In genomic region chr4:154416728-154417127, GRCm38 (mm10) we compare ENCODE assay signal across 23 mouse cellular contexts.
A peak's percentile ranks its signal among the peaks of the same experiment; 100 is the strongest.
DNase-seq lines count a peak whose midpoint lies in the region; ATAC-seq and TF ChIP-seq lines count a peak whose summit lies in the region.
"Had no signal": no experiment of that assay in that cellular context is flagged by ENCODE, and none has a peak within 500 bp of the region (broad histone marks: within the 10 kb centered on the region; RNA-seq: fewer than 3 reads in every experiment).

No protein-coding gene starts in this region.

- TF ChIP-seq CTCF in kidney, postnatal 0 days (IDR thresholded peaks at IDR 0.05; ENCODE audit: low read depth) = peak; percentile 40
- no peak for TF ChIP-seq CTCF in layer of hippocampus, adult 2 months (conservative IDR thresholded peaks at IDR 0.05)

- peaks cover 5% of the 10 kb centered on the region; the same call in 1 of the 2 replicates for H3K9me3 ChIP-seq in forebrain, embryonic 13.5 days (replicated peaks)
- H3K9me3 ChIP-seq in forebrain, embryonic 11.5 days (ENCODE audit: control insufficient read depth, low read length) = no peaks in the 10 kb centered on the region; the same call in 1 of the 2 replicates
- H3K9me3 ChIP-seq in kidney, postnatal 0 days (replicated peaks; ENCODE audit: low read length) = no peaks in the 10 kb centered on the region
- no peaks in the 10 kb centered on the region for H3K9me3 ChIP-seq in kidney, embryonic 15.5 days (replicated peaks)
- H3K9me3 ChIP-seq in limb, embryonic 11.5 days (ENCODE audit: control insufficient read depth, low read length) = peaks cover 4% of the 10 kb centered on the region; the same call in 1 of the 2 replicates
- H3K9me3 ChIP-seq: embryonic facial prominence, embryonic 15.5 days had no signal

- ATAC-seq in forebrain, embryonic 13.5 days = no peak
- ATAC-seq in forebrain, embryonic 11.5 days (replicated peaks; ENCODE audit: low FRiP score) = no peak
- peak; percentile 34; the same call in 1 of the 2 replicates for ATAC-seq in kidney, postnatal 0 days (replicated peaks; ENCODE audit: low FRiP score, low read depth)
- no peak for ATAC-seq in kidney, embryonic 15.5 days (replicated peaks; ENCODE audit: low FRiP score)
- ATAC-seq in limb, embryonic 11.5 days (ENCODE audit: insufficient number of reproducible peaks, low FRiP score, low TSS enrichment, low read depth) = no peak
- ATAC-seq in frontal cortex, adult (ENCODE audit: low TSS enrichment) = no peak
- ATAC-seq: forebrain, embryonic 16.5 days; Patski had no signal

- no peak overlapping the region for H3K4me3 ChIP-seq in forebrain, embryonic 13.5 days
- no peak overlapping the region for H3K4me3 ChIP-seq in forebrain, embryonic 11.5 days (ENCODE audit: low read depth, low read length)
- no peak overlapping the region for H3K4me3 ChIP-seq in kidney, postnatal 0 days (replicated peaks; ENCODE audit: low read depth, low read length)
- H3K4me3 ChIP-seq in kidney, embryonic 15.5 days (replicated peaks) = no peak overlapping the region
- H3K4me3 ChIP-seq in limb, embryonic 11.5 days (ENCODE audit: low read depth, low read length) = no peak overlapping the region
- no peak overlapping the region for H3K4me3 ChIP-seq in layer of hippocampus, adult 2 months
- H3K4me3 ChIP-seq: embryonic facial prominence, embryonic 15.5 days; erythroblast, embryonic 14.5 days; forebrain, embryonic 10.5 days; gastrocnemius, adult 2 months; hindbrain, embryonic 10.5 days had no signal

- H3K9ac ChIP-seq in forebrain, embryonic 13.5 days = no peak overlapping the region
- no peak overlapping the region for H3K9ac ChIP-seq in forebrain, embryonic 11.5 days (ENCODE audit: low read length)
- no peak overlapping the region for H3K9ac ChIP-seq in kidney, postnatal 0 days (ENCODE audit: low read depth, low read length)
- no peak overlapping the region for H3K9ac ChIP-seq in kidney, embryonic 15.5 days
- no peak overlapping the region for H3K9ac ChIP-seq in limb, embryonic 11.5 days (ENCODE audit: low read length)
- H3K9ac ChIP-seq: embryonic facial prominence, embryonic 15.5 days; hindbrain, embryonic 14.5 days had no signal

- H3K27ac ChIP-seq in forebrain, embryonic 13.5 days = peak overlapping the region; percentile 19; the same call in 1 of the 2 replicates
- H3K27ac ChIP-seq in forebrain, embryonic 11.5 days (ENCODE audit: low read depth, low read length) = no peak overlapping the region
- no peak overlapping the region for H3K27ac ChIP-seq in kidney, postnatal 0 days
- no peak overlapping the region for H3K27ac ChIP-seq in kidney, embryonic 15.5 days
- peak overlapping the region; percentile 55; the same call in 1 of the 2 replicates for H3K27ac ChIP-seq in limb, embryonic 11.5 days (replicated peaks; ENCODE audit: low read depth, low read length)
- no peak overlapping the region for H3K27ac ChIP-seq in layer of hippocampus, adult 2 months
- H3K27ac ChIP-seq: embryonic facial prominence, embryonic 15.5 days; forebrain, embryonic 10.5 days; gastrocnemius, adult 2 months; hindbrain, embryonic 10.5 days; hindbrain, embryonic 14.5 days had no signal

- peaks cover 9% of the 10 kb centered on the region for H3K27me3 ChIP-seq in forebrain, embryonic 13.5 days
- H3K27me3 ChIP-seq in forebrain, embryonic 11.5 days (ENCODE audit: control insufficient read depth, insufficient read depth, low read length) = no peaks in the 10 kb centered on the region
- H3K27me3 ChIP-seq in kidney, postnatal 0 days (ENCODE audit: insufficient read depth, low read length) = peaks cover 3% of the 10 kb centered on the region; the same call in 1 of the 2 replicates
- peaks cover 68% of the 10 kb centered on the region for H3K27me3 ChIP-seq in kidney, embryonic 15.5 days
- H3K27me3 ChIP-seq in limb, embryonic 11.5 days (ENCODE audit: control insufficient read depth, insufficient read depth, low read length) = no peaks in the 10 kb centered on the region

- H3K4me2 ChIP-seq in forebrain, embryonic 13.5 days = no peak overlapping the region
- no peak overlapping the region for H3K4me2 ChIP-seq in forebrain, embryonic 11.5 days (ENCODE audit: low read depth, low read length, severe bottlenecking)
- H3K4me2 ChIP-seq in kidney, postnatal 0 days (ENCODE audit: low read length) = no peak overlapping the region
- H3K4me2 ChIP-seq in kidney, embryonic 15.5 days = no peak overlapping the region
- H3K4me2 ChIP-seq in limb, embryonic 11.5 days (ENCODE audit: low read depth, severe bottlenecking) = no peak overlapping the region
- H3K4me2 ChIP-seq: embryonic facial prominence, embryonic 15.5 days; hindbrain, embryonic 14.5 days had no signal

- no peaks in the 10 kb centered on the region for H3K36me3 ChIP-seq in forebrain, embryonic 13.5 days (ENCODE audit: poor library complexity, severe bottlenecking)
- H3K36me3 ChIP-seq in forebrain, embryonic 11.5 days (ENCODE audit: control insufficient read depth, insufficient read depth, low read length) = no peaks in the 10 kb centered on the region
- H3K36me3 ChIP-seq in kidney, postnatal 0 days (ENCODE audit: insufficient read depth, low read length) = no peaks in the 10 kb centered on the region
- no peaks in the 10 kb centered on the region for H3K36me3 ChIP-seq in kidney, embryonic 15.5 days
- H3K36me3 ChIP-seq in limb, embryonic 11.5 days (ENCODE audit: control insufficient read depth, insufficient read depth, low read length) = no peaks in the 10 kb centered on the region
- H3K36me3 ChIP-seq: embryonic facial prominence, embryonic 15.5 days; hindbrain, embryonic 10.5 days had no signal

- 77% methylated on average over 6 of the region's 6 CpGs for WGBS in forebrain, embryonic 13.5 days
- whole genome bisulfite sequencing in forebrain, embryonic 11.5 days = 83% methylated on average over 6 of the region's 6 CpGs
- WGBS in kidney, postnatal 0 days = 29% methylated on average over 6 of the region's 6 CpGs
- WGBS in kidney, embryonic 15.5 days = 38% methylated on average over 6 of the region's 6 CpGs
- 46% methylated on average over 6 of the region's 6 CpGs for WGBS in limb, embryonic 11.5 days

- no peak for DNase-seq in forebrain, embryonic 11.5 days (ENCODE audit: low spot score)
- DNase-seq in kidney, postnatal 0 days (ENCODE audit: low spot score) = peak; percentile 73
- DNase-seq in forelimb bud, embryonic 11.5 days (ENCODE audit: low read depth, low spot score) = peak; percentile 53
- DNase-seq in limb, embryonic 11.5 days (ENCODE audit: low spot score) = peak; percentile 58
- no peak for DNase-seq in layer of hippocampus, adult 2 months (ENCODE audit: low spot score in 2 of 2)
- DNase-seq: adrenal gland, adult 2 months; adrenal gland, postnatal 25 days; cerebellum, adult 18-20 months; cerebellum, adult 9-11 months; cerebellum, postnatal 36 days; gastrocnemius, adult 2 months; gastrocnemius, postnatal 25 days; heart, postnatal 14 days had no signal

- peaks cover 26% of the 10 kb centered on the region for H3K4me1 ChIP-seq in forebrain, embryonic 13.5 days
- H3K4me1 ChIP-seq in forebrain, embryonic 11.5 days (replicated peaks; ENCODE audit: control insufficient read depth, insufficient read depth, low read length) = peaks cover 5% of the 10 kb centered on the region
- 0 out of 2 replicates have a peak, but pooled peaks cover 7% of the 10 kb centered on the region for H3K4me1 ChIP-seq in kidney, postnatal 0 days (replicated peaks; ENCODE audit: insufficient read depth, low read length)
- H3K4me1 ChIP-seq in kidney, embryonic 15.5 days = peaks cover 31% of the 10 kb centered on the region
- H3K4me1 ChIP-seq in limb, embryonic 11.5 days (ENCODE audit: control insufficient read depth, insufficient read depth, low read length) = peaks cover 50% of the 10 kb centered on the region

Comparison
In these comparisons a context has a peak if more than half of its experiments do, and no peak if none do; other contexts are left out.
1. H3K27ac ChIP-seq: peak in forebrain, embryonic 13.5 days (single experiment) and limb, embryonic 11.5 days (single experiment); none in forebrain, embryonic 11.5 days (single experiment), kidney, postnatal 0 days (single experiment), kidney, embryonic 15.5 days (single experiment) and layer of hippocampus, adult 2 months (single experiment).
2. DNase-seq: peak in kidney, postnatal 0 days (single experiment), forelimb bud, embryonic 11.5 days (single experiment) and limb, embryonic 11.5 days (single experiment); none in forebrain, embryonic 11.5 days (single experiment) and layer of hippocampus, adult 2 months (0 of 2).